Mouse (Mus musculus) brain, embryonic 14.5 days (tissue): Measurements from ENCODE around the gene Mmgt1.

ENCODE experiments used
- CTCF ChIP-seq: fragments of 200-500 bp; IDR thresholded peaks from 2 replicates; pipeline ENCODE4 v1.5.1; 2012; ENCODE audit warnings: inconsistent platforms, mild to moderate bottlenecking, moderate library complexity, borderline replicate concordance; ENCODE audit not compliant: insufficient read depth, insufficient read length; ENCODE audit errors: extremely low read depth
- POLR2A ChIP-seq: fragments of 200-500 bp; IDR thresholded peaks from 2 replicates; pipeline ENCODE4 v1.6.1; 2012; ENCODE audit warnings: mild to moderate bottlenecking, inconsistent platforms, borderline replicate concordance; ENCODE audit not compliant: poor library complexity, insufficient read depth, insufficient read length, severe bottlenecking; ENCODE audit errors: extremely low read depth

DNA sequence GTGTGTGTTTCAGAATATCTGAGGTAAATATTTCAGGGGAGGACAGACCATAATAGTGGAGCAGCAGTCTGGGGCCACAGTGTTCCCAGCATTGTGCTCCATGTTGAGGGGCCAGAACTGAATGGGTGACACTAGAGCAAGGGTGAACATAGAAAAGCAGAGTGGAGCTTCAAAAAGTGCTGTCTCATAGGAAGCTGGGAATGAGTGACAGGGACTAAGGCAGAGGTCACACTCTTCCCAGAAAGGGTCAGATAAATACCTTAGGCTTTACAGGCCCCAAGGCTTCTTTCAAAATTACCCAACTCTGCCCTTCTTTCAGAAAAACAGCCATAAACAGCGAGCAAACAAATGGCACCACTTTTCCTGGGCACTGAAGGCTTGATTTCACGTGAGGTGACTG is 8.7 kb upstream of the Mmgt1 start:
- TF ChIP-seq CTCF = no peak
- no peak for TF ChIP-seq POLR2A
